Mouse (Mus musculus) lung, adult 2 months (tissue): ENCODE data around the gene Olfr1220.

Source experiments
- CTCF ChIP-seq: fragments of 200-500 bp; IDR thresholded peaks from 2 replicates; pipeline ENCODE4 v1.5.1; 2011; ENCODE audit warnings: mild to moderate bottlenecking, low read length, control low read depth; ENCODE audit not compliant: insufficient read depth
- POLR2A ChIP-seq: fragments of 200-500 bp; IDR thresholded peaks from 2 replicates; pipeline ENCODE4 v1.6.1; 2011; ENCODE audit warnings: low read depth, mild to moderate bottlenecking, control low read depth, low read length, borderline replicate concordance; ENCODE audit errors: extremely low read depth

GRCm38 (mm10) chr2:89132954-89133353 lies 26.3 kb upstream of the Olfr1220 start, which contains the start of gene Olfr1222:
- TF ChIP-seq CTCF (no peak), POLR2A (no peak)
